Mouse (Mus musculus) olfactory bulb, adult 2 months (tissue): Measurements from ENCODE around the gene Arap1. TPM values are rescaled to one million over a fixed set of nuclear protein-coding genes. Genes with fewer than 3 reads are reported as not detected.

Source experiments
- H3K27ac ChIP-seq: fragments of 200-500 bp; 2 replicates; pipeline ENCODE4 v1.5.1; 2012; ENCODE audit warnings: low read depth, low read length; ENCODE audit not compliant: insufficient read depth
- H3K4me1 ChIP-seq: fragments of 200-500 bp; 2 replicates; pipeline ENCODE4 v1.6.1; 2012; ENCODE audit warnings: low read length; ENCODE audit not compliant: control insufficient read depth, insufficient read depth
- H3K4me3 ChIP-seq: fragments of 200-500 bp; 2 replicates; pipeline ENCODE4 v1.5.1; 2012; ENCODE audit warnings: mild to moderate bottlenecking, low read depth, low read length, moderate library complexity; ENCODE audit not compliant: insufficient read depth
- CTCF ChIP-seq: fragments of 200-500 bp; IDR thresholded peaks from 2 replicates; pipeline ENCODE4 v1.5.1; 2012; ENCODE audit warnings: low read depth, mild to moderate bottlenecking, low read length, moderate library complexity; ENCODE audit not compliant: insufficient read depth
- POLR2A ChIP-seq: fragments of 200-500 bp; IDR thresholded peaks from 2 replicates; pipeline ENCODE4 v1.6.1; 2012; ENCODE audit warnings: mild to moderate bottlenecking, low read depth, low read length, moderate library complexity; ENCODE audit not compliant: insufficient read depth
- WGBS: fragments of 180-500 bp; shearing (Covaris S2); methylation state at CpG from one replicate; pipeline ENCODE4 v1.1.7; 2018; 5-methylcytosine and 5-hydroxymethylcytosine counted together
- polyA plus RNA-seq: library from polyadenylated mRNA; stranded (reverse); fragments of >200 nt; gene quantifications from 2 replicates; pipeline ENCODE4 v1.2.4, GENCODE M21; 2012; ENCODE audit warnings: low replicate concordance; ENCODE audit not compliant: missing spikeins, insufficient read depth, insufficient read length

Arap1 gene
- polyA plus RNA-seq, 1 experiment, result not detected

DNA sequence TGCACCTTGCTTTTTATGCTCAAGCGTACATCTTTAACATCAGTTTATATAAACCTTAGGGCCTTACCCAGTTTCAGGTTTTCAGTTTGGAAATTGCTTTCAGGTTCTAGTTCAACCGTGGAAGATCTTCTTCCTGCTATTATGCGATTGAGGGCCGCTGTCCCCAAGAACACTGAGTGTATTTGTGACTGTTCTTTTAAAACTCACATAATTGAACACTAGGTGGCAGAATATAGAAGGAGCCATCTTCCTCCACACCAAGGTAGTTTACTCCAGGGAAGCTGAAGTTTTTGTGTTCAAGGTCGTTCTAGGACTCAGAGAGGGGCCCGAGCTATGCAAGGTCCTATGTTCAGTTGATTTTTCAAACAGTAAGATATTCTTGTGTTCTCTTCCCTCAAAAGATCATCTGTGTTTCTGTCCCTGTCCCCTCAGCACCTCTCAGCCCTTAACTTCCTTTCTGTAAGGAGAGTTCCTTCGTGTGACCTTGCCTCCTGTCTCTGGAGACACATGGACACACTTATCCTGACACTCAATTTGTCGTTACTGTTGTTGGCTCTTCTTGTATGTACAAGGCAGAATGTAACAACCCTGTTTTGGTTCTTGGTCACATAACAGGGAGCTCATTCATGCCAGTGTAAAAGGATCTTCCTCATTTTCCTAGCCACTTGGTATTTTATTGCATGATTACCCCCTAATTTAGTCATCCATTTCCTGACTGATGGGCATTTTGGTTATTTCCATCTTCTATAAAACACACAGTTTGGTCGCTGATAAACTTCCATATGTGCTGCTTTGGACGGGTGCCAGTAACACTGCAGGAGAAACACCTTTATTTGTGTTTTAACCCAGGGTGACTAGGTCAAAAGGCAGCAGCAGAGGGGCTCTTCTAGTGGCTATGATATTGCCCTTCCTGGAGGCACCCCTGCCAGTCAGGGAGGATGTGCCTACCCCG, 20.3 kb downstream of the Arap1 start:
- 65% methylated on average over 11 of the region's 11 CpGs for WGBS
- Histone ChIP-seq H3K4me1 (peaks cover 5% of the 10 kb centered on the region), H3K27ac (no peak overlapping the region), H3K4me3 (no peak overlapping the region)
- TF ChIP-seq CTCF, result no peak
- TF ChIP-seq POLR2A, result no peak

DNA sequence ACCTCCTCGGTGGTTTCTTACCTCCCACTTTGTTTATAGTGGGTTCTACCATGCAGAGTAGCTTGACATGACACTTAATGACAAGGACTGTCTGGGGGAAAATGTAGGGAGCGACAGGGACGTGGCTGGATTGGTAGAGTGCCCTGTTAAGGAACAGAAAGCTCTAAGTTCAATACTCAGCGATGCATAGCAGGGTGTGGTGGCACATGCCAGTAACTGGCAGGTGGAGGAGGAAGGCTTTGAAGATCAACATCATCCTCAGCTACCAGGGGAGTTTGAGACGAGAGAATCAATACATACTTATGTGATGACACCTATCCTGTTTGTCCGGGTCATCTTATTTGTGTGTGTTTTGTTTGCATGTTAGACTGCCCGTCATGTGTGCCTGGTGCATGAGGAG, 21.8 kb downstream of the Arap1 start:
- no peak for TF ChIP-seq CTCF
- TF ChIP-seq POLR2A, result no peak
- 86% methylated on average over 7 of the region's 7 CpGs for WGBS
- peaks cover 6% of the 10 kb centered on the region; the same call in 1 of the 2 replicates for H3K4me1 ChIP-seq
- no peak overlapping the region for H3K27ac ChIP-seq
- no peak overlapping the region for H3K4me3 ChIP-seq

- no peak overlapping the region for H3K27ac ChIP-seq
- WGBS, result 92% methylated on average over 26 of the region's 26 CpGs
- no peak for TF ChIP-seq CTCF
- no peak for TF ChIP-seq POLR2A
- peaks cover 6% of the 10 kb centered on the region; the same call in 1 of the 2 replicates for H3K4me1 ChIP-seq
- no peak overlapping the region for H3K4me3 ChIP-seq
These were observed 25.2 kb downstream of the Arap1 start for GRCm38 (mm10) chr7:101373082-101373481.

DNA sequence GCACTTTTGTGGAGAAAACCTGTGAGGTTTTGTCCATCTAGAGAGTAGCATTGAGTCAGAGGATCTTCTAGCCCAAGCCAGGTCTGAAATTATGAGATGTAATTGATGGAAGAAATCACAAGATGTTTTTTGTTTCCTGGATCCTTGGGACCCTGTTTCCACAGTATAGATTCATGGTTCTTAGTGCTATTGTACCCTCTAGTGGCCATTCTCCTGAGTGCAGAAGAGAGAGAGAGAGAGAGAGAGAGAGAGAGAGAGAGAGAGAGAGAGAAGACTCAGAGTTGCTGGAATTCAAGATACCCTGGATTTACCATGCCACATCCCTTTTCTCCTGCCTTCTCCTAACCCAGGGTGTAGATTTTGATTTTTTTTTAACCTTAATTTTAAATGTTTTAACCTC, 26.3 kb downstream of the Arap1 start:
- Histone ChIP-seq H3K4me1 (peaks cover 8% of the 10 kb centered on the region), H3K4me3 (no peak overlapping the region), H3K27ac (no peak overlapping the region; the same call in 1 of the 2 replicates)
- no peak for TF ChIP-seq POLR2A
- TF ChIP-seq CTCF, result no peak

DNA sequence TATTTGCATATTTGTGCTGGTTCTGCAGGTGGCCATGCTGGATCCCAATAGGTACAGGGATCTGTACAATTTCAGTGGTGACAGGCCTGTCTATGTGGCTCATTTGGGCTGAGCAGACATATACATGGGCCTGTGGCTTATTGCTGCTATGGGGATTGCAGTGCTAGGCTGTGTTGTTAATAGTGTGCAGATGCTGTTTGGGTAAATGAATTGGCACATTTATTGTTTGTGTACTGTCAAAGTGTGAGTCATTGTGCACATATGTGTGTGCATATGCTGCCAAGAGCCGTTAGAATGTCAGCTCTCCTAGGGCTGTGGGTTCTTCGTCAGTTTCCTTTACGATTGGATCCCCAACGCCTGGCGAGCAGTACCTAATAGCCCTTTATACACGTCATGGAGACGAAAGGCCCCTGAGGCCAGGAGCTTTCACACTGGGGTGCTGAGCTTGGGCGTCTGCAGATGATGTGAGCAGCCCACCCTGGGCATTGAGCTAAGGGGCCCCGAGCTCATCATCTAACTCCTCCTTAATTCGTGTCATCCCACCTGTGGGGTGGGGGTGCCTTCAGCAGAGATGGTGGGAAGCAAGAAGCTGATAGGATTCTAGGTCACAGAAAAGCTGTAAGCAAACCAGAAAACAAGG, 29.0 kb downstream of the Arap1 start:
- Histone ChIP-seq H3K4me1 (peaks cover 8% of the 10 kb centered on the region), H3K27ac (no peak overlapping the region), H3K4me3 (no peak overlapping the region)
- no peak for TF ChIP-seq POLR2A
- TF ChIP-seq CTCF, result no peak
- 75% methylated on average over 10 of the region's 10 CpGs for WGBS

DNA sequence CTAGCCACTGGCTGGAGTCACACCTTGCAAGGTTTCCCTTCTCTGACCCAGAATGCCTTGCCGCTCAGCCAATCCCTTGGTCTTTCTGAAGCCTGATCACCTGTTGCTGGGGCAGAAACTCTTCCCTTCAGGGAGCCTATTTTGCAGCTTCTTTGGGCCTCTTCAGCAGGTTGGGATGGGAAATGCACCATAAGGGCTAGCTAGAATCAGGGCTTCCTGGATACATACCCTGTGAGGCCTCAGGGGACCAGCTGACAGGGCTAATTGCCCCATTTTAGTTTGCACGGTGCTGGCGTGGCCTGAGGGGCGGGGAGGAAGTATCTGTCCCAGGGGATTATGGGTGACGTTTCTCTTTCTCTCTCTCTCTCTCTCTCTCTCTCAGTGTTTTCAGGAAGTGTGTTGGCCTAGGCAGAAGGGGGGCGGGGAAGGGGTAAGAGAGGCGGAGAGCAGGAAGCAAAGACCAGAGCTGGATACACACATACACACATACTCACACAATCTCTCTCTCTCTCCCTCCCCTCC, 29.9 kb downstream of the Arap1 start:
- H3K27ac ChIP-seq, result no peak overlapping the region
- TF ChIP-seq CTCF (no peak), POLR2A (no peak)
- H3K4me3 ChIP-seq, result no peak overlapping the region
- peaks cover 14% of the 10 kb centered on the region for H3K4me1 ChIP-seq
- WGBS, result 43% methylated on average over 7 of the region's 7 CpGs

DNA sequence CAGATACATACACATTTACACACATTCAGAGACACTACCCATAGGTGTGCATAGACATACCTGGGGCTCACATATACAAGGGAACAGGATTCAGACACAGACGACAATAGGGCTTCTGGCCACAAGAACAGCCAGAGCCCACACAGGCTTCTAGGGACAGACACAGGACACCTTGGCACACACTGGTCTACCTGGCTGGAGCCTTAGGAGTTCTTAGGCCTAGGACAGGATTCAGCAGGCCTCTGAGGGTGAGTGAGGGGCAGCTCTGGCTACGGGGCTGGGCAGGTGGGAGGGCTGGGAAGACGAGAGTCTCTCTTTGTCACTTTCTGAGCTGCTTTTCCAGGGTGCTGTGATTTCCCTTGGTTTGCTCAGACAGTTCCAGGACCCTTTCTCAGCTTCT, 30.4 kb downstream of the Arap1 start:
- no peak overlapping the region for H3K27ac ChIP-seq
- 74% methylated on average over 3 of the region's 3 CpGs for WGBS
- H3K4me3 ChIP-seq, result no peak overlapping the region
- H3K4me1 ChIP-seq, result peaks cover 14% of the 10 kb centered on the region
- TF ChIP-seq CTCF (no peak), POLR2A (no peak)

GRCm38 (mm10) chr7:101378796-101379465, 31.1 kb downstream of the Arap1 start:
- 69% methylated on average over 5 of the region's 5 CpGs for WGBS
- H3K27ac ChIP-seq, result no peak overlapping the region
- H3K4me3 ChIP-seq, result no peak overlapping the region
- H3K4me1 ChIP-seq, result peaks cover 9% of the 10 kb centered on the region
- no peak for TF ChIP-seq CTCF
- no peak for TF ChIP-seq POLR2A

- no peak overlapping the region for H3K4me3 ChIP-seq
- WGBS, result 92% methylated on average over 2 of the region's 2 CpGs
- H3K4me1 ChIP-seq, result peaks cover 8% of the 10 kb centered on the region
- TF ChIP-seq POLR2A (no peak), CTCF (no peak)
- no peak overlapping the region for H3K27ac ChIP-seq
These were observed 31.9 kb downstream of the Arap1 start for GRCm38 (mm10) chr7:101379732-101380131.
